Mouse (Mus musculus): ENCODE results near the gene Kif5a. TPM values are rescaled to one million over a fixed set of nuclear protein-coding genes. Genes with fewer than 3 reads are reported as not detected.

Gene Kif5a
- polyA plus RNA-seq, 1 experiment from 2014 or later = 47.6 TPM

DNA sequence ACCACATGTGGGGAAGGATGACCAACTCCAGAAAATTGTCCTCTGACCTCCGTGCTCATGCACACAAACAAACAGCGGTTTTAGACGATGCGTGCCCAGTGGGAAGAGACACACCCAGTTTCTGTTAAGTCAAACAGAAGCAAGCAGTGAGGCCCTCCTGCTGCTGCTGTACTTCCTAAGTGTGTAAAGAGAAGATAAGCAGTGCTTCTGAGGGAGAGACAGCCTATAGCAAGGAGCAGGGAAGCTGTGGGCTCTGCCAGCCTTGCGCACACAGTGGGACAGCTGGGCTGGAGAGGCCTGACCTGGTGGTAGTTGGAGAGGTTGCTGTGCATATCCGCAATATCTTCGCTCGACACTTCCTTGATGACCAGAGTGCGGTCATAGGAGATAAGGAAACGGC lies 57.8 kb downstream of the Kif5a start:
- ATAC-seq = no peak
- no peaks in the 10 kb centered on the region for H3K27me3 ChIP-seq (replicated peaks; ENCODE audit: control insufficient read depth, insufficient read depth, low read length)
- H3K27ac ChIP-seq (ENCODE audit: low read depth, low read length) = no peak overlapping the region
- H3K36me3 ChIP-seq (ENCODE audit: control insufficient read depth, insufficient read depth, low read length) = peaks cover 70% of the 10 kb centered on the region
- no peak for DNase-seq (ENCODE audit: low spot score)
- 94% methylated on average over 10 of the region's 10 CpGs for WGBS
- H3K9me3 ChIP-seq (replicated peaks; ENCODE audit: control insufficient read depth, low read length) = no peaks in the 10 kb centered on the region
- no peak overlapping the region for H3K4me2 ChIP-seq (ENCODE audit: low read length)
- peaks cover 2% of the 10 kb centered on the region for H3K4me1 ChIP-seq (ENCODE audit: control insufficient read depth, insufficient read depth, low read length)
- no peak overlapping the region for H3K9ac ChIP-seq (ENCODE audit: low read length)
- no peak overlapping the region for H3K4me3 ChIP-seq (ENCODE audit: low read depth, low read length)

DNA sequence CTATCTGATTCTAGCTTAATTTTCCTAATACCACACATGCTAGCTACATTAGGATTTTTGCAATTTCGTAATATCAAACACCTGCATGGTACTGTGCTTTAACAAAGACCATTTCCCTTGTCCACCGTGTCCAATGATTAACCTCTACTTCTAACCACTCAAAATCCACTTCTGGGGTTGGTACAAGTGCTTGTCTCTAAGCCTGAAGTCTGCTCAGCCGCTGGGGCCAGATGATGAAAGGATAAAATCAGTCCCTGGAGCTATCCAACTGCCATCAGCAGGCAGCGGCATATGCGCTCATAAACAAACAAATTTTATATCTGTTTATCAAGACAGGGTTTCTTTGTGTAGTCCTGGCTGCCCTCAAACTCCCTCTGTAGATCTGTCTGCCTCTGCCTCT lies 58.6 kb downstream of the Kif5a start:
- ATAC-seq (no peak), DNase-seq (ENCODE audit: low spot score) (no peak)
- peaks cover 78% of the 10 kb centered on the region for H3K36me3 ChIP-seq (ENCODE audit: control insufficient read depth, insufficient read depth, low read length)
- H3K27ac ChIP-seq (ENCODE audit: low read depth, low read length) = no peak overlapping the region
- H3K9ac ChIP-seq (ENCODE audit: low read length) = no peak overlapping the region
- H3K27me3 ChIP-seq (replicated peaks; ENCODE audit: control insufficient read depth, insufficient read depth, low read length) = no peaks in the 10 kb centered on the region
- no peak overlapping the region for H3K4me3 ChIP-seq (ENCODE audit: low read depth, low read length)
- H3K4me1 ChIP-seq (ENCODE audit: control insufficient read depth, insufficient read depth, low read length) = no peaks in the 10 kb centered on the region
- no peaks in the 10 kb centered on the region for H3K9me3 ChIP-seq (replicated peaks; ENCODE audit: control insufficient read depth, low read length)
- H3K4me2 ChIP-seq (ENCODE audit: low read length) = no peak overlapping the region
- 95% methylated on average over 5 of the region's 5 CpGs for WGBS

DNA sequence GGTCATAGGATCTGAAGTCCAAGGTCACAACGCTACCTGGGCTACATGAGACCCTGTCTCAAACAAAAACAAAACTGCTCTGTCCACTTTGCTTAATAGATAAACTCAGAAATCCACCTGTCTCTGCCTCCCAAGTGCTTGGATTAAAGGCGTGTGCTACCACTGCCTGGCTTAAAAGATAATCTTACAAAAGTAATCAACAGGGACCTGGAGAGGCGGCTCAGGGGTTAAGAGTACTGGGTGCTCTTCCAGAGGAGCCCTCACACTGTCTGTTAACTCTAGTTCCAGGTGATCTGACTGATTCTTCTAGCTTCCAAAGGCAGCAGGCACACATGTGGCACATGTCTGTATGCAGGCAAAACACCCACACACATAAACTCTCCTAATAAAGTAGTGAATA lies 60.0 kb downstream of the Kif5a start:
- H3K4me1 ChIP-seq (ENCODE audit: control insufficient read depth, insufficient read depth, low read length) = no peaks in the 10 kb centered on the region
- no peak overlapping the region for H3K27ac ChIP-seq (ENCODE audit: low read depth, low read length)
- H3K36me3 ChIP-seq (ENCODE audit: control insufficient read depth, insufficient read depth, low read length) = peaks cover 92% of the 10 kb centered on the region
- WGBS = 92% methylated on average over 3 of the region's 3 CpGs
- no peaks in the 10 kb centered on the region for H3K9me3 ChIP-seq (replicated peaks; ENCODE audit: control insufficient read depth, low read length)
- DNase-seq (ENCODE audit: low spot score) (no peak), ATAC-seq (no peak)
- no peak overlapping the region for H3K4me3 ChIP-seq (ENCODE audit: low read depth, low read length)
- no peak overlapping the region for H3K4me2 ChIP-seq (ENCODE audit: low read length)
- H3K27me3 ChIP-seq (replicated peaks; ENCODE audit: control insufficient read depth, insufficient read depth, low read length) = no peaks in the 10 kb centered on the region
- H3K9ac ChIP-seq (ENCODE audit: low read length) = no peak overlapping the region

DNA sequence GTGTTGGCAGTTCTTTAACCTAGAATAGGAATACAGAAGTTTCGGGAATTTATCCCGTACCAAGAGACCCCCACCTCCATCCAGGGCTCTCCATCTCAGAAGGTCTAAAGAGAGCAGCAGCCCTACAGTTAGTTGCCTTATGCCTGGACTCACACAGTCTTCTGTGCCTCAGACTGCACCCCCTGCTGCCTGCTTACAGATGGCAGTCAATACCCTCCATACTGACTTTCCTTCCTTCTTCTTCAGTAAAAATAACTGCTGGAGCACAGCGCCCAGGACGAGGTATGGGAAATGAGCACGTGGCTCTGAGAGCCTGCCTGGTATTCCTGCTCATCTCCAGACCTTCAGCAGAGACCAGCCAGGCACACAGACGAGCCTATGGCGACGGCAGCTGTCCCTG lies 62.9 kb downstream of the Kif5a start:
- H3K4me2 ChIP-seq (ENCODE audit: low read length) = no peak overlapping the region
- ATAC-seq = no peak
- H3K9me3 ChIP-seq (replicated peaks; ENCODE audit: control insufficient read depth, low read length) = no peaks in the 10 kb centered on the region
- no peak overlapping the region for H3K27ac ChIP-seq (ENCODE audit: low read depth, low read length)
- no peaks in the 10 kb centered on the region for H3K27me3 ChIP-seq (replicated peaks; ENCODE audit: control insufficient read depth, insufficient read depth, low read length)
- 83% methylated on average over 8 of the region's 8 CpGs for WGBS
- peaks cover 66% of the 10 kb centered on the region for H3K36me3 ChIP-seq (ENCODE audit: control insufficient read depth, insufficient read depth, low read length)
- H3K9ac ChIP-seq (ENCODE audit: low read length) = no peak overlapping the region
- no peak overlapping the region for H3K4me3 ChIP-seq (ENCODE audit: low read depth, low read length)
- H3K4me1 ChIP-seq (ENCODE audit: control insufficient read depth, insufficient read depth, low read length) = peaks cover 6% of the 10 kb centered on the region; the same call in 1 of the 2 replicates
- DNase-seq (ENCODE audit: low spot score) = no peak

DNA sequence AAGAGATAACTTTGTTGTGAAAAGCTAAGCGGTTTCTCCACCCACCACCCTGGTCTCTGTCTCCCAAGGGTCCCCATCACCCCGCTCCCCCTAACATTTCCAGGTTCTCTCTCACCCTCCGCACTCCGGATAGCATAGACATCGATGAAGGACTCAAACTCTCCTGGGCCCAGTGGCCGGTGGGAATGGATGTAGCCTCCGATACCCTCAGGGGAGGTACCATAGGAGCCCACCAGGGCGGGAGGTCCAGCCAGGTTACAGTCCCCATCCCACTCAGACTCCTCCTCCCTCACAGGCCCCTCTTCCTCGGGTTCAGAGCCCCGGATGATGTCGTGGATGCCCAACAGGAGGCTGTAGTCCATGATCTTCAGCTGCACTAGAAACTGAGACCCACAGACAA lies 63.7 kb downstream of the Kif5a start:
- no peak overlapping the region for H3K4me3 ChIP-seq (ENCODE audit: low read depth, low read length)
- H3K4me2 ChIP-seq (ENCODE audit: low read length) = no peak overlapping the region
- H3K9ac ChIP-seq (ENCODE audit: low read length) = no peak overlapping the region
- 87% methylated on average over 11 of the region's 11 CpGs for WGBS
- DNase-seq (ENCODE audit: low spot score) (no peak), ATAC-seq (no peak)
- H3K4me1 ChIP-seq (ENCODE audit: control insufficient read depth, insufficient read depth, low read length) = peaks cover 12% of the 10 kb centered on the region
- no peak overlapping the region for H3K27ac ChIP-seq (ENCODE audit: low read depth, low read length)
- no peaks in the 10 kb centered on the region for H3K27me3 ChIP-seq (replicated peaks; ENCODE audit: control insufficient read depth, insufficient read depth, low read length)
- no peaks in the 10 kb centered on the region for H3K9me3 ChIP-seq (replicated peaks; ENCODE audit: control insufficient read depth, low read length)
- peaks cover 58% of the 10 kb centered on the region for H3K36me3 ChIP-seq (ENCODE audit: control insufficient read depth, insufficient read depth, low read length)

DNA sequence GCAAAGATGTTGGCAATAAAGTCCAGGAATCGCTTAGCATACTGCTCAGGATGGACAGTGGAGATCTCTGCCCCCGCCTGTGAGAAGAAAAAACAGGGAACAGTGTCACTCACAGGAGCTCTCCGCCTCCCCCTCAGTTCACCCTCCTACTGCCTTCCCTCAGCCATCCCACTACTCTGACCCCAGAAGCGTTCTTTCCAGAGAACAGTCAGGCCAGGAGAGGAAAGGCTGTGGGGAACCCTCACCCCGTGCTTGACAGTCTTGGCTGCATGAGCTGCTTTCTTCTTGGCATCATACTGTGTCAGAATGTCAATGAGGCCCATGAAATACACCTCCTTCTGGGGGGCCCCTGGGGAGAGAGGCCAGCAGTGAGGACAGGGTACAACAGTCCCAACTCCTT lies 64.1 kb downstream of the Kif5a start:
- no peak overlapping the region for H3K9ac ChIP-seq (ENCODE audit: low read length)
- peaks cover 56% of the 10 kb centered on the region for H3K36me3 ChIP-seq (ENCODE audit: control insufficient read depth, insufficient read depth, low read length)
- H3K27me3 ChIP-seq (replicated peaks; ENCODE audit: control insufficient read depth, insufficient read depth, low read length) = no peaks in the 10 kb centered on the region
- DNase-seq (ENCODE audit: low spot score) (no peak), ATAC-seq (no peak)
- no peak overlapping the region for H3K4me2 ChIP-seq (ENCODE audit: low read length)
- H3K4me3 ChIP-seq (ENCODE audit: low read depth, low read length) = no peak overlapping the region
- no peak overlapping the region for H3K27ac ChIP-seq (ENCODE audit: low read depth, low read length)
- H3K9me3 ChIP-seq (replicated peaks; ENCODE audit: control insufficient read depth, low read length) = no peaks in the 10 kb centered on the region
- WGBS = 66% methylated on average over 4 of the region's 5 CpGs
- H3K4me1 ChIP-seq (ENCODE audit: control insufficient read depth, insufficient read depth, low read length) = peaks cover 13% of the 10 kb centered on the region

DNA sequence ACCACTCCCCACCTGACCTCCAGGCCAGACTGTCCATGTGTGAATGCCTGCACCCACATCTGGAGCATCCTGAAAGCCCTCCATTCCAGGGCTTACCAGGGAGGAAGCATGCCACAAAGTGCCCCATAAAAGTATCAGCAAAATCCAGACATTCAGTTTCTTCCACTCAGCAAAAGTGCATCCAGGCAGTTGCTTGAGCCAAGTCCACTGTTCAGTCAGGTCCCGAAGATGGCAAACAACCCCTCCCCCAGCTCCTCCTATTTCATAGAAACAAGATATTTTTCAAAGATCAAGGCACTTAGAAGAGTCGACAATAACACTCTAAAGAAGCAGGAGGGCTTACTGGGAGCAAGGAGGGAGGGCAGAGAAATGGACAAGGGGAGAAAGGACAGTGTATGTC lies 64.7 kb downstream of the Kif5a start:
- 68% methylated on average over 2 of the region's 2 CpGs for WGBS
- Histone ChIP-seq H3K4me3 (ENCODE audit: low read depth, low read length) (no peak overlapping the region), H3K9ac (ENCODE audit: low read length) (no peak overlapping the region), H3K36me3 (ENCODE audit: control insufficient read depth, insufficient read depth, low read length) (peaks cover 50% of the 10 kb centered on the region), H3K9me3 (replicated peaks; ENCODE audit: control insufficient read depth, low read length) (no peaks in the 10 kb centered on the region), H3K4me1 (ENCODE audit: control insufficient read depth, insufficient read depth, low read length) (peaks cover 13% of the 10 kb centered on the region), H3K27ac (ENCODE audit: low read depth, low read length) (no peak overlapping the region), H3K4me2 (ENCODE audit: low read length) (no peak overlapping the region), H3K27me3 (replicated peaks; ENCODE audit: control insufficient read depth, insufficient read depth, low read length) (no peaks in the 10 kb centered on the region)
- ATAC-seq = no peak
- no peak for DNase-seq (ENCODE audit: low spot score)

DNA sequence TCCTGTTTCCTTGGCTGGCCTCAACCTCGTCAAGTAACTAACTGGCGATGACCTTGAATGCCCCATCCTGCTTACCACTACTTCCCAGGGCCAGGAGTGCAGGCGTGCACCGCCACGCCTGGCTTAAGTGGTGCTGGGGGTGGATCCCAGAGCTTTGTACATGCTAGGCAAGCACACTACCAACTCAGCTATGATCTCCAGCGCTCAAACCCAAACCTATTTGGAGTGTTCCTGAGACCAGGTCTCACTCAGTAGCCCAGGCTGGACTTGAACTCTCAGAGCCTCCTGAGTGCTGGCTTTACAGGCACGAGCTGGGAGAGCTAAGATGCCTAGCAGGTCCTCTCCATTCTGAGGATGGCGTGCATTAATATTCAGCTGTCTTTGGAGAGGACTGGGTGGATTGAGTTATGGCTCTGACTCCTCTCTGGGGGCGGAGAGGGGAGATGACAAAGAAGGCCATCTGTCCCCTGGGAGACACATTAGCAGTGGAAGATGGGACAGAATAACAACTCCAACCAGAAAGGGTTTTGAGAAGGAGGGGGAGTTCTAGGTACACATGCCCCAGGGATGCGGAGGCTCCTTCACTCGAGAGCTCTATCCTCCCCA lies 65.5 kb downstream of the Kif5a start:
- no peak overlapping the region for H3K9ac ChIP-seq (ENCODE audit: low read length)
- 89% methylated on average over 11 of the region's 11 CpGs for WGBS
- no peaks in the 10 kb centered on the region for H3K27me3 ChIP-seq (replicated peaks; ENCODE audit: control insufficient read depth, insufficient read depth, low read length)
- ATAC-seq = no peak
- H3K9me3 ChIP-seq (replicated peaks; ENCODE audit: control insufficient read depth, low read length) = no peaks in the 10 kb centered on the region
- no peak for DNase-seq (ENCODE audit: low spot score)
- H3K27ac ChIP-seq (ENCODE audit: low read depth, low read length) = peak overlapping the region; percentile 21; the same call in 1 of the 2 replicates
- H3K36me3 ChIP-seq (ENCODE audit: control insufficient read depth, insufficient read depth, low read length) = peaks cover 50% of the 10 kb centered on the region
- peaks cover 13% of the 10 kb centered on the region for H3K4me1 ChIP-seq (ENCODE audit: control insufficient read depth, insufficient read depth, low read length)
- no peak overlapping the region for H3K4me3 ChIP-seq (ENCODE audit: low read depth, low read length)
- no peak overlapping the region for H3K4me2 ChIP-seq (ENCODE audit: low read length)

DNA sequence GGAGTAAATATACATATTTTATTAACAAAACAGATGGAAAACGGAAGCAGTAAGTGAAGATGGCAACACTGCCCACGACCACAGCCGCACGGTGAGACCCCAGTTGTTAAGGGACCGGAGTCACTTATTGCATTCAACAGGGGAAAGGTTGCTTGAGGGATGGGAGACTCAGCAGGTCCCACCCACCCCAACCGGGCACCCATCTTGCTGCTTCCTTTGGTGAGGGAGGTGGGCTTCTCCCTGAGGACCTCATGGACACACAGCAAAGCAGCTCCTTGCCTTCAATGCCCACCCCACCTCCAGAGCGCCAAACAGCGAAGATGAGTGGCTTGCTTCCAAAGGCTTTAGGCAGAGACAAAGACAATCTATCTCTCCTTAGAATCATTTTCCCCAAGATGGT lies 66.0 kb downstream of the Kif5a start:
- Histone ChIP-seq H3K27me3 (replicated peaks; ENCODE audit: control insufficient read depth, insufficient read depth, low read length) (no peaks in the 10 kb centered on the region), H3K36me3 (ENCODE audit: control insufficient read depth, insufficient read depth, low read length) (peaks cover 50% of the 10 kb centered on the region), H3K4me2 (ENCODE audit: low read length) (no peak overlapping the region), H3K27ac (ENCODE audit: low read depth, low read length) (peak overlapping the region; percentile 21; the same call in 1 of the 2 replicates), H3K9me3 (replicated peaks; ENCODE audit: control insufficient read depth, low read length) (no peaks in the 10 kb centered on the region), H3K9ac (ENCODE audit: low read length) (no peak overlapping the region), H3K4me1 (ENCODE audit: control insufficient read depth, insufficient read depth, low read length) (peaks cover 13% of the 10 kb centered on the region), H3K4me3 (ENCODE audit: low read depth, low read length) (no peak overlapping the region)
- 87% methylated on average over 8 of the region's 8 CpGs for WGBS
- ATAC-seq = no peak
- DNase-seq (ENCODE audit: low spot score) = no peak

All from forebrain, embryonic 14.5 days (tissue).